24 mouse cellular contexts compared by ENCODE assay signal in the genomic region with DNA sequence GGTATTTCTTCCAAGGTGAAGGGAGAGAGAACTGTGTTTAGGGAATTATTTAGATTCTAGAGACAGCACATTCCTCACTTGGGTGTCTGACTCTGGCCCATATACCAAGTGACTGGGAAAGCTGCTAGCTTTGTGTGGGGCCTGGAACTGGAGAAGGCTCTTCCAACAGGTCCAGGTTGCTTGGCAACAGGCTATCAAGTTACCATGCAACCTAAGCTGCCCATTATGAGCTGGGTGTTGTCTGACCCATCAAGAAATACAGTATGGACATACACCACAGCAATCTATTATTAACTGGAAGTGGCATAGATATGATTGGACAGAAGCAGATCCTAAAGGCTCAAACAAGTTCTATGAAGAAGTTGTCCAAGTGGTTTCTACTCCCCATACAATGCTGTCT. TPM values are rescaled to one million over a fixed set of nuclear protein-coding genes. Genes with fewer than 3 reads are reported as not detected.
DNase-seq lines count a peak whose midpoint lies in the region; ATAC-seq and TF ChIP-seq lines count a peak whose summit lies in the region.
"Had no signal": no experiment of that assay in that cellular context is flagged by ENCODE, and none has a peak within 500 bp of the region (broad histone marks: within the 10 kb centered on the region; RNA-seq: fewer than 3 reads in every experiment).

No protein-coding gene starts in this region.

- DNase-seq in heart, adult 11 months: peak; percentile 56
- no peak for DNase-seq in heart, embryonic 10.5 days (ENCODE audit: low spot score)
- DNase-seq in 3T3-L1 (ENCODE audit: low read depth, low spot score): peak; percentile 39
- peak; percentile 53 for DNase-seq in NIH3T3 (ENCODE audit: low read depth)
- DNase-seq in left cerebral cortex, adult 18-20 months (ENCODE audit: low spot score in 2 of 2): no peak
- DNase-seq: adrenal gland, adult 8-10 months; adrenal gland, postnatal 14 days; adrenal gland, postnatal 36 days; B cell, adult 2 months; cerebellum, adult 11-12 months; cerebellum, adult 2 months; cerebellum, adult 9-10 months; cerebellum, postnatal 10 days; cerebellum, postnatal 25 days; forebrain, postnatal 0 days had no signal

- H3K27me3 ChIP-seq in heart, embryonic 10.5 days (ENCODE audit: insufficient read depth, poor library complexity, severe bottlenecking): no peaks in the 10 kb centered on the region
- no peaks in the 10 kb centered on the region for H3K27me3 ChIP-seq in myocyte (ENCODE audit: control insufficient read depth, insufficient read depth, insufficient read length)
- H3K27me3 ChIP-seq: CH12.LX; embryonic facial prominence, embryonic 13.5 days; forebrain, embryonic 13.5 days; forebrain, embryonic 15.5 days had no signal

- H3ac ChIP-seq in myocyte (ENCODE audit: control insufficient read depth, insufficient read length): no peak overlapping the region

- no peak overlapping the region for H3K4me3 ChIP-seq in heart, embryonic 10.5 days
- H3K4me3 ChIP-seq in myocyte: no peak overlapping the region
- H3K4me3 ChIP-seq: embryonic facial prominence, embryonic 13.5 days; forebrain, embryonic 13.5 days; forebrain, embryonic 15.5 days had no signal

- no peak for TF ChIP-seq POLR2A in myocyte (IDR thresholded peaks at IDR 0.05; ENCODE audit: insufficient read length, low read depth)

- H3K4me1 ChIP-seq in heart, embryonic 10.5 days: 0 out of 2 replicates have a peak, but pooled peaks cover 6% of the 10 kb centered on the region
- H3K4me1 ChIP-seq: embryonic facial prominence, embryonic 13.5 days; forebrain, embryonic 13.5 days; forebrain, embryonic 15.5 days had no signal

- no peaks in the 10 kb centered on the region for H3K79me2 ChIP-seq in myocyte (ENCODE audit: control insufficient read depth, insufficient read depth)

- peak overlapping the region; percentile 0 for H3K4me2 ChIP-seq in myocyte (ENCODE audit: low read depth)
- H3K4me2 ChIP-seq: embryonic facial prominence, embryonic 13.5 days; forebrain, embryonic 13.5 days; forebrain, embryonic 15.5 days had no signal

- no peaks in the 10 kb centered on the region for H3K9me3 ChIP-seq in heart, embryonic 10.5 days
- H3K9me3 ChIP-seq: embryonic facial prominence, embryonic 13.5 days; forebrain, embryonic 13.5 days; forebrain, embryonic 15.5 days; G1E had no signal

- H3K27ac ChIP-seq in heart, embryonic 10.5 days: no peak overlapping the region
- H3K27ac ChIP-seq: embryonic facial prominence, embryonic 13.5 days; forebrain, embryonic 13.5 days; forebrain, embryonic 15.5 days had no signal

- peaks cover 25% of the 10 kb centered on the region for H3K36me3 ChIP-seq in heart, embryonic 10.5 days
- no peaks in the 10 kb centered on the region for H3K36me3 ChIP-seq in myocyte (ENCODE audit: control insufficient read depth, insufficient read depth)

- no peak for ATAC-seq in monocyte, adult 5-6 weeks (replicated peaks; ENCODE audit: insufficient number of reproducible peaks, low FRiP score, low TSS enrichment, poor library complexity, severe bottlenecking)
- ATAC-seq: activated CD4-positive, CD25-positive, alpha-beta regulatory T cell, adult 4 months; CD4-positive, CD25-positive, alpha-beta regulatory T cell, adult 4 months; forebrain, embryonic 13.5 days; forebrain, embryonic 15.5 days; forebrain, postnatal 0 days had no signal

TF ChIP-seq in myocyte, 11 proteins besides CTCF, POLR2A, EP300 and RAD21:
- TF ChIP-seq USF1 (IDR thresholded peaks at IDR 0.05; ENCODE audit: low read depth) (no peak), REST (IDR thresholded peaks at IDR 0.05; ENCODE audit: insufficient read depth, insufficient read length) (no peak), E2F4 (IDR thresholded peaks at IDR 0.05; ENCODE audit: insufficient read depth) (no peak), SRF (IDR thresholded peaks at IDR 0.05; ENCODE audit: control insufficient read depth, insufficient read length, low read depth) (no peak), MYOG (IDR thresholded peaks at IDR 0.05; ENCODE audit: control insufficient read depth in 1 of 3, insufficient read depth in 1 of 3, insufficient read length in 2 of 3, low read depth in 2 of 3) (no peak), TCF12 (IDR thresholded peaks at IDR 0.05; ENCODE audit: insufficient read depth, poor library complexity, severe bottlenecking) (no peak), MAX (IDR thresholded peaks at IDR 0.05; ENCODE audit: low read depth) (no peak), CEBPB (IDR thresholded peaks at IDR 0.05; ENCODE audit: insufficient read depth, poor library complexity, severe bottlenecking) (no peak), POLR2AphosphoS2 (IDR thresholded peaks at IDR 0.05; ENCODE audit: insufficient read length, low read depth) (no peak), TCF3 (IDR thresholded peaks at IDR 0.05; ENCODE audit: insufficient read length, low read depth) (no peak), MYOD1 (IDR thresholded peaks at IDR 0.05; ENCODE audit: control insufficient read depth in 1 of 3, insufficient read length in 2 of 3, low read depth in 2 of 3) (no peak)
TF ChIP-seq in myocyte: peak in this region for 0.

RNA-seq across cellular contexts. Expression of a gene that starts 12.4 kb away (rescaled TPM):
- polyA plus RNA-seq in heart, embryonic 10.5 days (2016; fragmentation: Nextera tagmentation; extraction: Ambion mirVana): 8.9 and 11.1 TPM in 2 replicates
- polyA plus RNA-seq in myocyte (2012; fragmentation: generic; extraction: Trizol): 4.3 TPM
- 10 to 100 TPM in 1 of 2 experiments, 1 to 10 TPM in 1; 8.2 to 11.4 TPM for total RNA-seq in left cerebral cortex, adult 18-20 months (2021)
- total RNA-seq in monocyte, adult 5-6 weeks (2017): 14.6 to 18.6 TPM (median 17.2 TPM) in 3 replicates

RNA-seq across cellular contexts. Expression of a gene that starts 21.9 kb away (rescaled TPM):
- 479 and 714 TPM in 2 replicates for polyA plus RNA-seq in heart, embryonic 10.5 days (2016; fragmentation: Nextera tagmentation; extraction: Ambion mirVana)
- 349 TPM for polyA plus RNA-seq in myocyte (2012; fragmentation: generic; extraction: Trizol)
- total RNA-seq in left cerebral cortex, adult 18-20 months (2021): 1 to 10 TPM; 6.2 to 7.1 TPM
- 6.4 TPM in 1 of 3 replicates, not detected in the others for total RNA-seq in monocyte, adult 5-6 weeks (2017)
- total RNA-seq: adrenal gland, adult 8-10 months; adrenal gland, postnatal 14 days; adrenal gland, postnatal 36 days had no signal

RNA-seq across cellular contexts. Expression of a gene that starts 36.3 kb away (rescaled TPM):
- polyA plus RNA-seq in heart, embryonic 10.5 days (2016; fragmentation: Nextera tagmentation; extraction: Ambion mirVana): 22.4 and 25.7 TPM in 2 replicates
- 103 TPM for polyA plus RNA-seq in myocyte (2012; fragmentation: generic; extraction: Trizol)
- total RNA-seq in left cerebral cortex, adult 18-20 months (2021): 10 to 100 TPM; 21.4 to 23.5 TPM
- not detected in 3 replicates for total RNA-seq in monocyte, adult 5-6 weeks (2017)
- total RNA-seq: G1E had no signal
- polyA plus RNA-seq: G1E had no signal

RNA-seq across cellular contexts. Expression of a gene that starts 37.1 kb away (rescaled TPM):
- polyA plus RNA-seq in heart, embryonic 10.5 days (2016; fragmentation: Nextera tagmentation; extraction: Ambion mirVana): 101 and 114 TPM in 2 replicates
- polyA plus RNA-seq in myocyte (2012; fragmentation: generic; extraction: Trizol): 71.0 TPM
- 10 to 100 TPM; 69.0 to 70.5 TPM for total RNA-seq in left cerebral cortex, adult 18-20 months (2021)
- 164 to 214 TPM (median 184 TPM) in 3 replicates for total RNA-seq in monocyte, adult 5-6 weeks (2017)

RNA-seq across cellular contexts. Expression of a gene that starts 52.7 kb away (rescaled TPM):
- polyA plus RNA-seq in heart, embryonic 10.5 days (2016; fragmentation: Nextera tagmentation; extraction: Ambion mirVana): 140 and 162 TPM in 2 replicates
- polyA plus RNA-seq in myocyte (2012; fragmentation: generic; extraction: Trizol): 101 TPM
- 10 to 100 TPM; 27.1 to 29.0 TPM for total RNA-seq in left cerebral cortex, adult 18-20 months (2021)
- 7.0 to 17.2 TPM (median 15.4 TPM) in 3 replicates for total RNA-seq in monocyte, adult 5-6 weeks (2017)

Comparison
In these comparisons a context has a peak if more than half of its experiments do, and no peak if none do; other contexts are left out.
1. DNase-seq: peak in heart, adult 11 months (single experiment), 3T3-L1 (single experiment) and NIH3T3 (single experiment); none in heart, embryonic 10.5 days (single experiment) and left cerebral cortex, adult 18-20 months (0 of 2).
2. RNA of a gene that starts 36.3 kb away (total RNA-seq): 21.4 to 23.5 TPM in left cerebral cortex, adult 18-20 months; not detected in monocyte, adult 5-6 weeks; every median in the first group is over 10 times any median in the second.